ENCODE assay signal across 13 mouse cellular contexts in genomic region chr13:54759496-54759895, GRCm38 (mm10). TPM values are rescaled to one million over a fixed set of nuclear protein-coding genes. Genes with fewer than 3 reads are reported as not detected.
DNase-seq lines count a peak whose midpoint lies in the region; ATAC-seq and TF ChIP-seq lines count a peak whose summit lies in the region.
"Had no signal": no experiment of that assay in that cellular context is flagged by ENCODE, and none has a peak within 500 bp of the region (broad histone marks: within the 10 kb centered on the region; RNA-seq: fewer than 3 reads in every experiment).

No protein-coding gene starts in this region.

- peak; percentile 37; the same call in 1 of the 2 replicates for TF ChIP-seq POLR2A in cortical plate, adult 2 months (IDR thresholded peaks at IDR 0.05; ENCODE audit: extremely low read depth, insufficient read depth, low read length)

- no peaks in the 10 kb centered on the region for H3K9me3 ChIP-seq in hindbrain, embryonic 12.5 days (replicated peaks)
- no peaks in the 10 kb centered on the region for H3K9me3 ChIP-seq in neural tube, embryonic 13.5 days
- H3K9me3 ChIP-seq: heart, embryonic 15.5 days had no signal

- H3K36me3 ChIP-seq in hindbrain, embryonic 12.5 days = no peaks in the 10 kb centered on the region
- H3K36me3 ChIP-seq in neural tube, embryonic 13.5 days = no peaks in the 10 kb centered on the region
- H3K36me3 ChIP-seq: heart, embryonic 15.5 days had no signal

- peak overlapping the region; percentile 55; the same call in 1 of the 2 replicates for H3K9ac ChIP-seq in hindbrain, embryonic 12.5 days
- H3K9ac ChIP-seq in neural tube, embryonic 13.5 days = peak overlapping the region; percentile 71
- H3K9ac ChIP-seq: heart, embryonic 15.5 days had no signal

- H3K27ac ChIP-seq in cortical plate, adult 2 months (ENCODE audit: insufficient read depth, low read length) = peak overlapping the region; percentile 30
- 0 out of 2 replicates have a peak overlapping the region, but pooled peaks have one; percentile 94 for H3K27ac ChIP-seq in hindbrain, embryonic 12.5 days
- peak overlapping the region; percentile 94; the same call in 1 of the 2 replicates for H3K27ac ChIP-seq in neural tube, embryonic 13.5 days (replicated peaks)
- H3K27ac ChIP-seq: heart, embryonic 15.5 days had no signal

- ATAC-seq in hindbrain, embryonic 12.5 days (ENCODE audit: low FRiP score) = peak; percentile 29
- no peak for ATAC-seq in neural tube, embryonic 13.5 days (ENCODE audit: low read depth)

- H3K4me1 ChIP-seq in cortical plate, adult 2 months (ENCODE audit: control insufficient read depth, insufficient read depth, low read length) = peaks cover 16% of the 10 kb centered on the region
- peaks cover 43% of the 10 kb centered on the region for H3K4me1 ChIP-seq in hindbrain, embryonic 12.5 days
- peaks cover 60% of the 10 kb centered on the region for H3K4me1 ChIP-seq in neural tube, embryonic 13.5 days (replicated peaks)

- H3K27me3 ChIP-seq in hindbrain, embryonic 12.5 days = peaks cover 68% of the 10 kb centered on the region
- peaks cover 39% of the 10 kb centered on the region for H3K27me3 ChIP-seq in neural tube, embryonic 13.5 days

- H3K4me3 ChIP-seq in cortical plate, adult 2 months (ENCODE audit: insufficient read depth, low read length) = no peak overlapping the region
- no peak overlapping the region for H3K4me3 ChIP-seq in hindbrain, embryonic 12.5 days
- H3K4me3 ChIP-seq in neural tube, embryonic 13.5 days = peak overlapping the region; percentile 43
- H3K4me3 ChIP-seq: heart, embryonic 15.5 days had no signal

- WGBS in hindbrain, embryonic 12.5 days = 9% methylated on average over 7 of the region's 7 CpGs
- WGBS in neural tube, embryonic 13.5 days = 6% methylated on average over 7 of the region's 7 CpGs

- H3K4me2 ChIP-seq in hindbrain, embryonic 12.5 days (replicated peaks) = peak overlapping the region; percentile 71
- H3K4me2 ChIP-seq in neural tube, embryonic 13.5 days = peak overlapping the region; percentile 84

- DNase-seq in layer of hippocampus, postnatal 10 days (ENCODE audit: low spot score in 2 of 2) = peak; percentile 15 to 25
- DNase-seq in layer of hippocampus, adult 11-12 months (ENCODE audit: low spot score) = no peak
- no peak for DNase-seq in adrenal gland, adult 8-10 months
- DNase-seq in adrenal gland, adult 2 months = no peak
- DNase-seq in gastrocnemius, postnatal 10 days = no peak
- DNase-seq: kidney, adult 9 months; lung, adult 2 months; spleen, adult 18-20 months had no signal

- TF ChIP-seq CTCF in cortical plate, adult 2 months (IDR thresholded peaks at IDR 0.05; ENCODE audit: extremely low read depth, insufficient read depth, low read length) = no peak

RNA-seq across cellular contexts. Expression of gene Sncb, which starts 6.9 kb away (rescaled TPM):
- total RNA-seq in layer of hippocampus, postnatal 10 days (2021) = 100 to 1,000 TPM; 503 to 525 TPM
- polyA plus RNA-seq in cortical plate, adult 2 months (2012; rRNA removed) = 734 and 773 TPM in 2 replicates
- polyA plus RNA-seq in hindbrain, embryonic 12.5 days (2016; fragmentation: Nextera tagmentation; extraction: Ambion mirVana) = 2.5 and 2.9 TPM in 2 replicates
- 21.1 and 21.6 TPM in 2 replicates for polyA plus RNA-seq in neural tube, embryonic 13.5 days (2015; fragmentation: Nextera tagmentation; extraction: Ambion mirVana)
- total RNA-seq in adrenal gland, adult 8-10 months (2022) = 1 to 10 TPM; 1.8 to 5.6 (median 3.5) TPM
- total RNA-seq in adrenal gland, adult 2 months (2021) = 1 to 10 TPM; 1.5 to 2.0 TPM
- 2.2 and 5.4 TPM in 2 replicates for polyA plus RNA-seq in adrenal gland, adult 2 months (2012; rRNA removed)
- total RNA-seq in gastrocnemius, postnatal 10 days (2021) = 1 to 10 TPM in 1 of 2 experiments, under 1 TPM in 1; 0.40 to 1.1 TPM
- polyA plus RNA-seq: heart, embryonic 15.5 days; lung, adult 2 months had no signal

RNA-seq across cellular contexts. Expression of gene Gprin1, which starts 9.8 kb away (rescaled TPM):
- total RNA-seq in layer of hippocampus, postnatal 10 days (2021) = 100 to 1,000 TPM; 204 TPM
- polyA plus RNA-seq in cortical plate, adult 2 months (2012; rRNA removed) = 57.2 and 62.1 TPM in 2 replicates
- polyA plus RNA-seq in hindbrain, embryonic 12.5 days (2016; fragmentation: Nextera tagmentation; extraction: Ambion mirVana) = 26.0 and 30.7 TPM in 2 replicates
- 12.2 and 17.5 TPM in 2 replicates for polyA plus RNA-seq in neural tube, embryonic 13.5 days (2015; fragmentation: Nextera tagmentation; extraction: Ambion mirVana)
- total RNA-seq in adrenal gland, adult 8-10 months (2022) = 1 to 10 TPM; 4.0 to 6.4 (median 4.2) TPM
- 1 to 10 TPM; 2.3 to 4.3 TPM for total RNA-seq in adrenal gland, adult 2 months (2021)
- polyA plus RNA-seq in adrenal gland, adult 2 months (2012; rRNA removed) = 1.9 and 2.6 TPM in 2 replicates
- total RNA-seq in gastrocnemius, postnatal 10 days (2021) = under 1 TPM; 0.47 to 0.63 TPM

RNA-seq across cellular contexts. Expression of gene Eif4e1b, which starts 24.3 kb away (rescaled TPM):
- not detected for total RNA-seq in layer of hippocampus, postnatal 10 days (2021)
- not detected in 2 replicates for polyA plus RNA-seq in cortical plate, adult 2 months (2012; rRNA removed)
- not detected in 2 replicates for polyA plus RNA-seq in hindbrain, embryonic 12.5 days (2016; fragmentation: Nextera tagmentation; extraction: Ambion mirVana)
- polyA plus RNA-seq in neural tube, embryonic 13.5 days (2015; fragmentation: Nextera tagmentation; extraction: Ambion mirVana) = not detected in 2 replicates
- not detected for total RNA-seq in adrenal gland, adult 8-10 months (2022)
- not detected for total RNA-seq in adrenal gland, adult 2 months (2021)
- polyA plus RNA-seq in adrenal gland, adult 2 months (2012; rRNA removed) = not detected in 2 replicates
- not detected for total RNA-seq in gastrocnemius, postnatal 10 days (2021)
- total RNA-seq: left cerebral cortex, postnatal 36 days had no signal
- polyA plus RNA-seq: heart, embryonic 15.5 days; lung, adult 2 months had no signal

RNA-seq across cellular contexts. Expression of gene Tspan17, which starts 29.7 kb away (rescaled TPM):
- 10 to 100 TPM; 85.6 to 92.1 TPM for total RNA-seq in layer of hippocampus, postnatal 10 days (2021)
- polyA plus RNA-seq in cortical plate, adult 2 months (2012; rRNA removed) = 75.7 and 78.9 TPM in 2 replicates
- 30.0 and 35.0 TPM in 2 replicates for polyA plus RNA-seq in hindbrain, embryonic 12.5 days (2016; fragmentation: Nextera tagmentation; extraction: Ambion mirVana)
- 69.2 and 80.8 TPM in 2 replicates for polyA plus RNA-seq in neural tube, embryonic 13.5 days (2015; fragmentation: Nextera tagmentation; extraction: Ambion mirVana)
- total RNA-seq in adrenal gland, adult 8-10 months (2022) = 10 to 100 TPM; 38.8 to 45.1 (median 41.8) TPM
- 10 to 100 TPM; 36.0 to 42.7 TPM for total RNA-seq in adrenal gland, adult 2 months (2021)
- polyA plus RNA-seq in adrenal gland, adult 2 months (2012; rRNA removed) = 31.1 and 34.0 TPM in 2 replicates
- 10 to 100 TPM; 23.0 to 26.8 TPM for total RNA-seq in gastrocnemius, postnatal 10 days (2021)

RNA-seq across cellular contexts. Expression of gene Cdhr2, which starts 58.2 kb away (rescaled TPM):
- under 1 TPM; 0.16 to 0.20 TPM for total RNA-seq in layer of hippocampus, postnatal 10 days (2021)
- 0.25 and 0.29 TPM in 2 replicates for polyA plus RNA-seq in cortical plate, adult 2 months (2012; rRNA removed)
- polyA plus RNA-seq in hindbrain, embryonic 12.5 days (2016; fragmentation: Nextera tagmentation; extraction: Ambion mirVana) = not detected in 2 replicates
- polyA plus RNA-seq in neural tube, embryonic 13.5 days (2015; fragmentation: Nextera tagmentation; extraction: Ambion mirVana) = 0.06 and 0.07 TPM in 2 replicates
- not detected for total RNA-seq in adrenal gland, adult 8-10 months (2022)
- total RNA-seq in adrenal gland, adult 2 months (2021) = under 1 TPM in 1 of 2 experiments, not detected in 1; 0.06 TPM
- polyA plus RNA-seq in adrenal gland, adult 2 months (2012; rRNA removed) = not detected in 2 replicates
- under 1 TPM in 1 of 2 experiments, not detected in 1; 0.07 TPM for total RNA-seq in gastrocnemius, postnatal 10 days (2021)

Comparison
In these comparisons a context has a peak if more than half of its experiments do, and no peak if none do; other contexts are left out.
1. DNase-seq: peak in layer of hippocampus, postnatal 10 days (2 of 2); none in layer of hippocampus, adult 11-12 months (single experiment), adrenal gland, adult 8-10 months (single experiment), adrenal gland, adult 2 months (single experiment) and gastrocnemius, postnatal 10 days (single experiment).
2. H3K27ac ChIP-seq: peak in every context shown above with its lines; median percentile 94 in hindbrain, embryonic 12.5 days; 94 in neural tube, embryonic 13.5 days; 30 in cortical plate, adult 2 months.
3. RNA of gene Sncb, which starts 6.9 kb away (total RNA-seq): 503 to 525 TPM in layer of hippocampus, postnatal 10 days; 1.8 to 5.6 TPM in adrenal gland, adult 8-10 months, 1.5 to 2.0 TPM in adrenal gland, adult 2 months and 0.40 to 1.1 TPM in gastrocnemius, postnatal 10 days; every median in the first group is over 10 times any median in the second.
4. RNA of gene Gprin1, which starts 9.8 kb away (total RNA-seq): 204 TPM in layer of hippocampus, postnatal 10 days; 4.0 to 6.4 TPM in adrenal gland, adult 8-10 months, 2.3 to 4.3 TPM in adrenal gland, adult 2 months and 0.47 to 0.63 TPM in gastrocnemius, postnatal 10 days; every median in the first group is over 10 times any median in the second.